Mouse (Mus musculus) MEL-GATA-1-ER (cell line): Measurements from ENCODE around the gene Ptprd.
"Not testable (repeated sequence)": the region's sequence is repeated elsewhere in the genome, so short reads cannot be mapped to it uniquely, and the experiment has no call there.

Source experiments
- DNase-seq: peaks from one replicate; pipeline ENCODE4 v3.0.0-alpha.2; 2012; ENCODE audit warnings: low read depth; ENCODE audit errors: extremely low read depth

Gene Ptprd

GRCm38 (mm10) chr4:76044802-76045201, 2167.0 kb downstream of the Ptprd start:
- DNase-seq: no peak

GRCm38 (mm10) chr4:76037178-76037577, 2174.6 kb downstream of the Ptprd start:
- not testable (repeated sequence) for DNase-seq

- DNase-seq: no peak
Observed at GRCm38 (mm10) chr4:76025571-76026325, 2186.0 kb downstream of the Ptprd start.

GRCm38 (mm10) chr4:76024502-76024821, 2187.3 kb downstream of the Ptprd start:
- no peak for DNase-seq

- DNase-seq: no peak
Observed at GRCm38 (mm10) chr4:76023756-76024501, 2187.8 kb downstream of the Ptprd start.

- DNase-seq: no peak
Observed at GRCm38 (mm10) chr4:76021670-76022069, 2190.1 kb downstream of the Ptprd start.

GRCm38 (mm10) chr4:76015026-76015425, 2196.7 kb downstream of the Ptprd start:
- DNase-seq: no peak

- DNase-seq: no peak
Observed at GRCm38 (mm10) chr4:76014151-76014840, 2197.5 kb downstream of the Ptprd start.

GRCm38 (mm10) chr4:76008580-76008979, 2203.2 kb downstream of the Ptprd start:
- DNase-seq: no peak

GRCm38 (mm10) chr4:76007219-76007618, 2204.5 kb downstream of the Ptprd start:
- DNase-seq: no peak

GRCm38 (mm10) chr4:76006717-76007116, 2205.0 kb downstream of the Ptprd start:
- DNase-seq: no peak

GRCm38 (mm10) chr4:76004161-76004560, 2207.6 kb downstream of the Ptprd start:
- DNase-seq: no peak

GRCm38 (mm10) chr4:76000258-76000657, 2211.5 kb downstream of the Ptprd start:
- DNase-seq: no peak

GRCm38 (mm10) chr4:75995841-75996240, 2215.9 kb downstream of the Ptprd start:
- DNase-seq: no peak

- no peak for DNase-seq
Observed at GRCm38 (mm10) chr4:75994576-75994975, 2217.2 kb downstream of the Ptprd start.

GRCm38 (mm10) chr4:75993092-75993491, 2218.7 kb downstream of the Ptprd start:
- no peak for DNase-seq

- DNase-seq: no peak
Observed at GRCm38 (mm10) chr4:75991621-75992245, 2220.0 kb downstream of the Ptprd start.

- DNase-seq: no peak
Observed at GRCm38 (mm10) chr4:75974728-75975127, 2237.0 kb downstream of the Ptprd start.

GRCm38 (mm10) chr4:75973322-75973721, 2238.4 kb downstream of the Ptprd start:
- DNase-seq: no peak

- no peak for DNase-seq
Observed at GRCm38 (mm10) chr4:75969961-75970360, 2241.8 kb downstream of the Ptprd start.

GRCm38 (mm10) chr4:75968618-75969017, 2243.1 kb downstream of the Ptprd start:
- no peak for DNase-seq

GRCm38 (mm10) chr4:75965810-75966209, 2246.0 kb downstream of the Ptprd start:
- no peak for DNase-seq
